Mouse (Mus musculus): ENCODE measurements around the gene Itgae.
A peak's percentile ranks its signal among the peaks of the same experiment; 100 is the strongest.

Itgae gene

GRCm38 (mm10) chr11:73144261-73144681, 53.9 kb downstream of the Itgae start:
- no peak for DNase-seq (ENCODE audit: extremely low read depth, insufficient read length, low spot score)

GRCm38 (mm10) chr11:73146026-73146974, 55.9 kb downstream of the Itgae start:
- no peak for DNase-seq (ENCODE audit: extremely low read depth, insufficient read length, low spot score)

GRCm38 (mm10) chr11:73146975-73147365, 56.6 kb downstream of the Itgae start:
- no peak for DNase-seq (ENCODE audit: extremely low read depth, insufficient read length, low spot score)

- DNase-seq (ENCODE audit: extremely low read depth, insufficient read length, low spot score): no peak
Observed at GRCm38 (mm10) chr11:73148209-73148608, 57.8 kb downstream of the Itgae start.

- no peak for DNase-seq (ENCODE audit: extremely low read depth, insufficient read length, low spot score)
Observed at GRCm38 (mm10) chr11:73155071-73155470, 64.7 kb downstream of the Itgae start.

DNA sequence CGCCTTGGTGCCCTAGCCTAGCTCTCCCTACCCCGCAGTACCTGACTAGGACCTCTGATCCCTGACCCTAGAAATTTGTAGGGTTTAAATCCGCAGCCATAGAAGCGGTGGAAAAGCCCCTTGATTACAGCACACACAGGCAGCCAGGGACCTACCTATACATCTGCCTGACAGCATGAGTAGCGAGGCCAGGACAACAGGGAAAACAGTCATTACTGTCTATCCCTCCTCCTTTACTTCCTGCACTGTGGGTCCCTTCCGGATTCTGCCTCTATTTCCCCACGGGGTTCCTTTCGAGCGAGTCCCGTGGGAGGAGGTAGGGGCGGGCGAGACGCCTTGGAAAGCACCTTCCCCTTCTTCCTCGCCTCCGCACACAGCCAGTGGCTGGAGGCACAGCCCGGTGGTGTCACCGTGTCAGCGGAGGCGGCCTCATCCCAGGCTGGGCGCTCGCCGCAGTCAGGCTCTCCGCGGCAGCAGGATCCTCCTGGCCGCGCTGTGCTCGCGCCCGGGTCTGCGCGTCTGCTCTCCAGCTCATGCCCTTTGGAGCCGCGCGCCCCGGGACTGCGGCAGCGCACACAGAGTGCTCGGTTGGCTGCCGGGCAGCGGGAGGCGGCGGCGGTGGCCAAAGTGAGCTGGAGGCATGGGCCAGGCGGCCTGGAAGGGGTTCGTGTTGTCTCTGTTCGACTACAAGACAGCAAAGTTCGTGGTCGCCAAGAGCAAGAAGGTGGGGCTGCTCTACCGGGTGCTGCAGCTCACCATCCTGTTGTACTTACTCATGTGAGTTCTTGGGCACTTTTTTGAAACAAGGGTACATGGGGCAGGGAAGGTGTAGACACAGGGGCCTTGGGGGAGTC, 69.8 kb downstream of the Itgae start, which contains the start of gene P2rx5:
TSS of gene P2rx5 (plus strand) at position 465 of the 854 bp plus-strand sequence.
- no peak for DNase-seq (ENCODE audit: extremely low read depth, insufficient read length, low spot score)

GRCm38 (mm10) chr11:73160811-73161200, 70.4 kb downstream of the Itgae start:
- peak; percentile 76 for DNase-seq (ENCODE audit: extremely low read depth, insufficient read length, low spot score)

GRCm38 (mm10) chr11:73161616-73162015, 71.2 kb downstream of the Itgae start:
- peak; percentile 47 for DNase-seq (ENCODE audit: extremely low read depth, insufficient read length, low spot score)

DNA sequence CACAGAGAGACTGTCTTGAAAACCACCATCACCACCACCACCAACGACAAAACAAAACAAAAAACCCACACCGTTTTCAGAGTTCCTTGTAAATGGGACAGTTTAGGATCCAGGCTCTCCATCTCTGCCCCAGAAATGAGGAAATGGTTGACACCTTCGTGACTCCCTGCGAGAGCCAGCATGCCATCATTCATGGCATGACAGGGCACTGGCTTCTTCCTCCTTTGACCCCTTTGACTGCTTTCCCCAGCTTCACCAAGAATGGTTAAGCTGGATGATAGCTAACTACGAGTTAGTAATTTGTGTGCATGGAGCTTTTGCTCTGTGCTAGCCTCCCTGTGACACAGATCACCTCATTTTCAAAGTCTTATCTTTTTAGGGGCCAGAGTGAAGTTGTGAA, 71.9 kb downstream of the Itgae start:
- DNase-seq (ENCODE audit: extremely low read depth, insufficient read length, low spot score): no peak

- DNase-seq (ENCODE audit: extremely low read depth, insufficient read length, low spot score): no peak
Observed at GRCm38 (mm10) chr11:73168071-73168470, 77.7 kb downstream of the Itgae start.

GRCm38 (mm10) chr11:73168576-73168975, 78.2 kb downstream of the Itgae start:
- DNase-seq (ENCODE audit: extremely low read depth, insufficient read length, low spot score): no peak

DNA sequence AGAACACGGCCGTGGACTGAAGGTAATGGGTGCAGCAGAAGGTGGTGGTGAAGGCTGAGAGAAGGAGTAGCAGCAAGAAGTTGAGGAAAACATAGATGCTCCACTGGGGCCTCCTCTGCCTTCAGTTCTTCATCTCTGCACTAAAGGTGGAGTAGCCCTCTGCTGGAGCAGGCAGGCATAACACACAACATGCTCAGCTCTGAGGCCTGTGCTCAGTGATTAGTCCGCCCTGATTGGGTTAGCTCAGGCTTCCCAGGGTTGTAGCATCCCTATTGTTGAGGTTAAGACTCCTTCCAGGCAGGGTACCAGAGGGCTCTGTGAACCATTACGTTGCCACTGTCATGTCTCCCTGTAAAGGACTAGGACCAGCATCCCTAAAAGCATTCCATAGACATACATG, 78.8 kb downstream of the Itgae start:
- DNase-seq (ENCODE audit: extremely low read depth, insufficient read length, low spot score): no peak

- no peak for DNase-seq (ENCODE audit: extremely low read depth, insufficient read length, low spot score)
Observed at GRCm38 (mm10) chr11:73172186-73172585, 81.8 kb downstream of the Itgae start.

- no peak for DNase-seq (ENCODE audit: extremely low read depth, insufficient read length, low spot score)
Observed at GRCm38 (mm10) chr11:73175612-73176011, 85.2 kb downstream of the Itgae start.

- DNase-seq (ENCODE audit: extremely low read depth, insufficient read length, low spot score): no peak
Observed at GRCm38 (mm10) chr11:73176186-73176585, 85.8 kb downstream of the Itgae start.

DNA sequence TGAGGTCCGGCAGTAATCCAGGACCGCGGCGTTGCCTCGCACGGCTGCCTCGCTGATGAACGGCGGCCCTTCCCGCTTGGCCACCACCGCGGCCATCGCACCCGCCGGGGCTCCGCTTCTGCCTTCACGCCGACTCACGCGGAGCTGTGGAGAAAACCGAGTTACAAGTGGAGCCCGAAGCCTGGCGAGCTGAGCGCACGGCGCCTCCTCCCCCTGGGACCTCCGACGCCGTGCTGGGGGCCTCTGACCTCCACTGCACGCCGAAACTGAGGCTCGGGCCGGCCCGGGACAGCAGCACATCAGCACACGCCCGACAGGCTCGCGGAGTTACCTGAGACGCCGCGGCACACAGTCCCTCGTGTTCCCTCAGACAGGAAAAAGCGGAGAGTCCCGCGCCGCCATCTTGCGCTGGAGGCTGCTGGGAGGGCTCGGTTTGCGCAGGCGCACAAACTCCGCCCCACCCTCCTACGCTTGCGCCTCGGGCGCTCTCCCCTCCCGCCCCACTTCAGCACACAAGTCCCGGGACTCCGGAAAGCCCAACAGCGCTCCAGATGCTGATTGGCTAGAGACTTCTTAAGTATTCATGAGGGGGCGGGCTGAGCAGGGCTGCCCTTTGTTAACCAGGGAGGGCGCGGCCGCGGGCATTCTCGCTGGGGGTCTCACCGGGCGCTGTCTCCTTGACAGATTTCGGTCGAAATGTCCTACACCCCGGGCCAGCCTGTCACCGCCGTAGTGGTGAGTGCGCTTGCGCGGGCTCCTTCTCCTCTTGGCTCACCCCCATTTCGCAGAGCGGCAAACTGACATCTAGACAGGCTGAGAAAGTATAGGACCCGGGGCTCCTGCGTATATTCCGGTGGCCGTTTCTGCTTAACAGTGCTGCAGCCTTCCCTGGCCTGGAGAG, 86.5 kb downstream of the Itgae start, which contains the start of the genes Emc6 and Tax1bp3:
TSS of gene Emc6 (minus strand) at position 430 of the 901 bp plus-strand sequence.
TSS of gene Tax1bp3 (plus strand) at position 476 of the 901 bp plus-strand sequence.
- peak; percentile 99 for DNase-seq (ENCODE audit: extremely low read depth, insufficient read length, low spot score)

DNA sequence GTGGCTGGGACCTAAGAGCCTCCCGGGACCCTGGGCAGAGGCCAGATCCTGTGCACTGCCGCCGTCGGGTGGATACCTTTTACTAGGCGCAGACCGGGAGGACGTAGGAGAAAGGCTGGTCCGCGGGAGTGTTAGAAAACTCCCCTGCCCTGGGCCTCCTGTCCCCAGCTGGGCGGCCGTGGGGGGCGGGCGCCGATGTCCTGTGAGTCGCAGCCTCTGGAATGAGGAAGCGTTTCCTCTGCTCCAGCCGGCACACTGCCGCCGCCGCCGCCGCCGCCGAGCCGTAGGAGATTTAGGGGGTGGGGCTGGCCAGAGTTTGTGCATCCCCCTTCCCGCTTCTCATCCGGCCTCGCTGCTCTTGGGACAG, 87.1 kb downstream of the Itgae start:
- peak; percentile 92 for DNase-seq (ENCODE audit: extremely low read depth, insufficient read length, low spot score)

GRCm38 (mm10) chr11:73177895-73178294, 87.5 kb downstream of the Itgae start:
- no peak for DNase-seq (ENCODE audit: extremely low read depth, insufficient read length, low spot score)

- no peak for DNase-seq (ENCODE audit: extremely low read depth, insufficient read length, low spot score)
Observed at GRCm38 (mm10) chr11:73185872-73186615, 95.7 kb downstream of the Itgae start.
